Mouse (Mus musculus) limb, embryonic 12.5 days (tissue): ENCODE measurements at regions not wholly inside any gene's neighbourhood (a gene's known extent, or its start where the extent isn't known, plus 50 kb on each side); places are given as distances from the start of the nearest gene placed in this dataset.

Source experiments
- ATAC-seq: fragments of 200-750 bp; cut with Nextera tagmentation; 2 replicates; pipeline ENCODE4 v1.8.0; 2017; ENCODE audit warnings: low read depth, moderate TSS enrichment; ENCODE audit not compliant: insufficient number of reproducible peaks, insufficient read depth, low FRiP score, low TSS enrichment
- H3K27ac ChIP-seq: fragments of 300-500 bp; sonication (generic); 2 replicates; pipeline ENCODE4 v1.5.1; 2016; ENCODE audit warnings: mild to moderate bottlenecking, moderate library complexity
- H3K27me3 ChIP-seq: fragments of 300-500 bp; sonication (generic); 2 replicates; pipeline ENCODE4 v1.6.1; 2016; ENCODE audit warnings: mild to moderate bottlenecking, moderate library complexity
- H3K36me3 ChIP-seq: fragments of 300-500 bp; sonication (generic); 2 replicates; pipeline ENCODE4 v1.6.1; 2016; ENCODE audit warnings: mild to moderate bottlenecking, moderate library complexity
- H3K4me1 ChIP-seq: fragments of 300-500 bp; sonication (generic); replicated peaks from 2 replicates; pipeline ENCODE4 v1.6.1; 2016
- H3K4me2 ChIP-seq: fragments of 300-500 bp; sonication (generic); 2 replicates; pipeline ENCODE4 v1.6.1; 2016; ENCODE audit warnings: mild to moderate bottlenecking, moderate library complexity
- H3K4me3 ChIP-seq: fragments of 300-500 bp; sonication (generic); replicated peaks from 2 replicates; pipeline ENCODE4 v1.5.1; 2016; ENCODE audit warnings: mild to moderate bottlenecking
- H3K9ac ChIP-seq: fragments of 300-500 bp; sonication (generic); replicated peaks from 2 replicates; pipeline ENCODE4 v1.6.1; 2016; ENCODE audit warnings: mild to moderate bottlenecking, moderate library complexity
- H3K9me3 ChIP-seq: fragments of 300-500 bp; sonication (generic); 2 replicates; pipeline ENCODE4 v1.6.1; 2016; ENCODE audit warnings: mild to moderate bottlenecking, moderate library complexity
- WGBS: fragments of 180-500 bp; shearing (Covaris S2); methylation state at CpG from one replicate; pipeline ENCODE4 v1.1.7; 2016; 5-methylcytosine and 5-hydroxymethylcytosine counted together

GRCm38 (mm10) chr17:14571143-14571542 lies 122.9 kb downstream of the Thbs2 start:
- 86% methylated on average over 7 of the region's 7 CpGs for WGBS
- H3K27ac ChIP-seq: no peak overlapping the region
- no peaks in the 10 kb centered on the region for H3K4me1 ChIP-seq
- no peaks in the 10 kb centered on the region for H3K9me3 ChIP-seq
- H3K9ac ChIP-seq: no peak overlapping the region
- H3K4me3 ChIP-seq: no peak overlapping the region
- no peaks in the 10 kb centered on the region for H3K27me3 ChIP-seq
- ATAC-seq: no peak
- no peaks in the 10 kb centered on the region for H3K36me3 ChIP-seq
- no peak overlapping the region for H3K4me2 ChIP-seq

- Histone ChIP-seq H3K27ac (no peak overlapping the region), H3K4me1 (no peaks in the 10 kb centered on the region), H3K9me3 (no peaks in the 10 kb centered on the region), H3K27me3 (no peaks in the 10 kb centered on the region), H3K36me3 (no peaks in the 10 kb centered on the region), H3K4me2 (no peak overlapping the region), H3K4me3 (no peak overlapping the region), H3K9ac (no peak overlapping the region)
- 78% methylated on average over 6 of the region's 6 CpGs for whole genome bisulfite sequencing
- ATAC-seq: no peak
Observed at GRCm38 (mm10) chr17:14570266-14570775, 123.7 kb downstream of the Thbs2 start.

- no peak overlapping the region for H3K27ac ChIP-seq
- no peaks in the 10 kb centered on the region for H3K36me3 ChIP-seq
- H3K4me1 ChIP-seq: no peaks in the 10 kb centered on the region
- no peak overlapping the region for H3K4me3 ChIP-seq
- no peak overlapping the region for H3K4me2 ChIP-seq
- no peak for ATAC-seq
- H3K9ac ChIP-seq: no peak overlapping the region
- H3K9me3 ChIP-seq: no peaks in the 10 kb centered on the region
- H3K27me3 ChIP-seq: no peaks in the 10 kb centered on the region
- 85% methylated on average over 6 of the region's 6 CpGs for WGBS
Observed at GRCm38 (mm10) chr17:14562191-14562590, 131.8 kb downstream of the Thbs2 start.

GRCm38 (mm10) chr17:14557214-14557613 lies 136.8 kb downstream of the Thbs2 start:
- Histone ChIP-seq H3K9me3 (no peaks in the 10 kb centered on the region), H3K27me3 (no peaks in the 10 kb centered on the region), H3K4me3 (no peak overlapping the region), H3K9ac (no peak overlapping the region), H3K4me2 (no peak overlapping the region), H3K36me3 (no peaks in the 10 kb centered on the region), H3K27ac (no peak overlapping the region), H3K4me1 (no peaks in the 10 kb centered on the region)
- 0 out of 2 replicates have a peak, but pooled peaks have one; percentile 31 for ATAC-seq

- Histone ChIP-seq H3K4me2 (no peak overlapping the region), H3K4me1 (no peaks in the 10 kb centered on the region), H3K4me3 (no peak overlapping the region), H3K27ac (no peak overlapping the region), H3K9ac (no peak overlapping the region), H3K36me3 (no peaks in the 10 kb centered on the region), H3K27me3 (no peaks in the 10 kb centered on the region), H3K9me3 (0 out of 2 replicates have a peak, but pooled peaks cover under 1% of the 10 kb centered on the region)
- WGBS: 83% methylated on average over 3 of the region's 3 CpGs
- ATAC-seq: no peak
Observed at GRCm38 (mm10) chr17:14553195-14553594, 140.8 kb downstream of the Thbs2 start.

GRCm38 (mm10) chr17:14552081-14552480 lies 142.0 kb downstream of the Thbs2 start:
- Histone ChIP-seq H3K9ac (no peak overlapping the region), H3K4me3 (no peak overlapping the region), H3K4me2 (no peak overlapping the region), H3K27ac (no peak overlapping the region), H3K4me1 (no peaks in the 10 kb centered on the region), H3K9me3 (peaks cover 7% of the 10 kb centered on the region; the same call in 1 of the 2 replicates), H3K27me3 (no peaks in the 10 kb centered on the region), H3K36me3 (no peaks in the 10 kb centered on the region)
- ATAC-seq: no peak
- WGBS: 85% methylated on average over 4 of the region's 4 CpGs

- Histone ChIP-seq H3K4me3 (no peak overlapping the region), H3K27ac (no peak overlapping the region), H3K9me3 (peaks cover 7% of the 10 kb centered on the region; the same call in 1 of the 2 replicates), H3K4me2 (no peak overlapping the region), H3K36me3 (no peaks in the 10 kb centered on the region), H3K9ac (no peak overlapping the region), H3K4me1 (no peaks in the 10 kb centered on the region), H3K27me3 (no peaks in the 10 kb centered on the region)
- no peak for ATAC-seq
- 69% methylated on average over 4 of the region's 4 CpGs for WGBS
Observed at GRCm38 (mm10) chr17:14551610-14552009, 142.4 kb downstream of the Thbs2 start.

- no peaks in the 10 kb centered on the region for H3K36me3 ChIP-seq
- H3K4me2 ChIP-seq: no peak overlapping the region
- WGBS: 38% methylated on average over 16 of the region's 16 CpGs
Observed at GRCm38 (mm10) chr17:14545822-14546473, 148.1 kb downstream of the Thbs2 start.

GRCm38 (mm10) chr17:14544343-14545002 lies 149.6 kb downstream of the Thbs2 start:
- Histone ChIP-seq H3K4me2 (no peak overlapping the region), H3K4me1 (no peaks in the 10 kb centered on the region), H3K4me3 (no peak overlapping the region), H3K36me3 (no peaks in the 10 kb centered on the region), H3K27me3 (no peaks in the 10 kb centered on the region), H3K9me3 (peaks cover 10% of the 10 kb centered on the region; the same call in 1 of the 2 replicates), H3K9ac (no peak overlapping the region), H3K27ac (no peak overlapping the region)
- no peak for ATAC-seq
- 59% methylated on average over 4 of the region's 4 CpGs for WGBS

More at GRCm38 (mm10) chr17:14545822-14546473, 148.1 kb downstream of the Thbs2 start:
- Histone ChIP-seq H3K4me1 (no peaks in the 10 kb centered on the region), H3K27ac (no peak overlapping the region), H3K27me3 (no peaks in the 10 kb centered on the region), H3K4me3 (no peak overlapping the region), H3K9ac (no peak overlapping the region), H3K9me3 (peaks cover 10% of the 10 kb centered on the region; the same call in 1 of the 2 replicates)
- ATAC-seq: no peak

- H3K27ac ChIP-seq: no peak overlapping the region
- H3K36me3 ChIP-seq: no peaks in the 10 kb centered on the region
- 65% methylated on average over 8 of the region's 8 CpGs for WGBS
- no peak overlapping the region for H3K9ac ChIP-seq
- ATAC-seq: no peak
- no peak overlapping the region for H3K4me2 ChIP-seq
- 0 out of 2 replicates have a peak, but pooled peaks cover 3% of the 10 kb centered on the region for H3K9me3 ChIP-seq
- H3K4me3 ChIP-seq: no peak overlapping the region
- H3K27me3 ChIP-seq: no peaks in the 10 kb centered on the region
- no peaks in the 10 kb centered on the region for H3K4me1 ChIP-seq
Observed at GRCm38 (mm10) chr17:14541035-14541434, 153.0 kb downstream of the Thbs2 start.

GRCm38 (mm10) chr17:14540269-14540975 lies 153.6 kb downstream of the Thbs2 start:
- no peak for ATAC-seq
- Histone ChIP-seq H3K36me3 (no peaks in the 10 kb centered on the region), H3K27me3 (no peaks in the 10 kb centered on the region), H3K9ac (no peak overlapping the region), H3K4me1 (no peaks in the 10 kb centered on the region), H3K4me3 (no peak overlapping the region), H3K27ac (no peak overlapping the region), H3K9me3 (no peaks in the 10 kb centered on the region), H3K4me2 (no peak overlapping the region)
- 48% methylated on average over 5 of the region's 5 CpGs for WGBS
